Mouse (Mus musculus) limb, embryonic 12.5 days (tissue): ENCODE measurements at regions not wholly inside any gene's neighbourhood (a gene's known extent, or its start where the extent isn't known, plus 50 kb on each side); places are given as distances from the start of the nearest gene placed in this dataset.

Experiments used
- ATAC-seq: fragments of 200-750 bp; cut with Nextera tagmentation; 2 replicates; pipeline ENCODE4 v1.8.0; 2017; ENCODE audit warnings: low read depth, moderate TSS enrichment; ENCODE audit not compliant: insufficient number of reproducible peaks, insufficient read depth, low FRiP score, low TSS enrichment
- H3K27ac ChIP-seq: fragments of 300-500 bp; sonication (generic); 2 replicates; pipeline ENCODE4 v1.5.1; 2016; ENCODE audit warnings: mild to moderate bottlenecking, moderate library complexity
- H3K27me3 ChIP-seq: fragments of 300-500 bp; sonication (generic); 2 replicates; pipeline ENCODE4 v1.6.1; 2016; ENCODE audit warnings: mild to moderate bottlenecking, moderate library complexity
- H3K36me3 ChIP-seq: fragments of 300-500 bp; sonication (generic); 2 replicates; pipeline ENCODE4 v1.6.1; 2016; ENCODE audit warnings: mild to moderate bottlenecking, moderate library complexity
- H3K4me1 ChIP-seq: fragments of 300-500 bp; sonication (generic); replicated peaks from 2 replicates; pipeline ENCODE4 v1.6.1; 2016
- H3K4me2 ChIP-seq: fragments of 300-500 bp; sonication (generic); 2 replicates; pipeline ENCODE4 v1.6.1; 2016; ENCODE audit warnings: mild to moderate bottlenecking, moderate library complexity
- H3K4me3 ChIP-seq: fragments of 300-500 bp; sonication (generic); replicated peaks from 2 replicates; pipeline ENCODE4 v1.5.1; 2016; ENCODE audit warnings: mild to moderate bottlenecking
- H3K9ac ChIP-seq: fragments of 300-500 bp; sonication (generic); replicated peaks from 2 replicates; pipeline ENCODE4 v1.6.1; 2016; ENCODE audit warnings: mild to moderate bottlenecking, moderate library complexity
- H3K9me3 ChIP-seq: fragments of 300-500 bp; sonication (generic); 2 replicates; pipeline ENCODE4 v1.6.1; 2016; ENCODE audit warnings: mild to moderate bottlenecking, moderate library complexity
- WGBS: fragments of 180-500 bp; shearing (Covaris S2); methylation state at CpG from one replicate; pipeline ENCODE4 v1.1.7; 2016; 5-methylcytosine and 5-hydroxymethylcytosine counted together

DNA sequence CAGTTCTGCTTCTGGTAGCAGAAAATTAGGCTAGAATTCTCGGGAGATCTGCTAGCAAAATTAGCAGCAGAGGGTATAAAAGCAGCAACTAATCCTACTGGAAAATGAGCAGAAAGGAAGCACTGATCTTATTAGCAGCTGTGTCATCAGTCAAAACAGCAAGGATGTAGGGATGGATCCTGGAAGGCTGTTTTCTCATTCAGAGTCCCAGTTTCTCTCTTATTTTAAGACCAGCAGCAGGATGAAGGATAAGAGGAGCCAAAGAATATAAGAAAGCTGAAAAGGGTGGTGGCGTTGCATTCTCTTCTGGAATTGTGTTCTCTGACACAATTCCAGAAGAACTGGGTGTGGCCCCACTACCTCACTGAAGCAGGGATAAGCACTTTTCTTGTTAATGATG, 123.0 kb upstream of the Pja2 start:
- Histone ChIP-seq H3K9me3 (0 out of 2 replicates have a peak, but pooled peaks cover 3% of the 10 kb centered on the region), H3K9ac (no peak overlapping the region), H3K4me1 (no peaks in the 10 kb centered on the region), H3K27me3 (no peaks in the 10 kb centered on the region), H3K4me3 (no peak overlapping the region), H3K36me3 (no peaks in the 10 kb centered on the region), H3K27ac (no peak overlapping the region), H3K4me2 (no peak overlapping the region)
- WGBS, result 63% methylated on average over 2 of the region's 2 CpGs
- ATAC-seq, result no peak

- Histone ChIP-seq H3K9ac (no peak overlapping the region), H3K9me3 (no peaks in the 10 kb centered on the region), H3K27me3 (no peaks in the 10 kb centered on the region), H3K4me3 (no peak overlapping the region), H3K4me1 (peaks cover 17% of the 10 kb centered on the region), H3K27ac (no peak overlapping the region), H3K4me2 (no peak overlapping the region), H3K36me3 (no peaks in the 10 kb centered on the region)
- ATAC-seq, result no peak
- WGBS, result 81% methylated on average over 7 of the region's 7 CpGs
These were observed 134.3 kb upstream of the Man2a1 start for GRCm38 (mm10) chr17:64466273-64466672.

DNA sequence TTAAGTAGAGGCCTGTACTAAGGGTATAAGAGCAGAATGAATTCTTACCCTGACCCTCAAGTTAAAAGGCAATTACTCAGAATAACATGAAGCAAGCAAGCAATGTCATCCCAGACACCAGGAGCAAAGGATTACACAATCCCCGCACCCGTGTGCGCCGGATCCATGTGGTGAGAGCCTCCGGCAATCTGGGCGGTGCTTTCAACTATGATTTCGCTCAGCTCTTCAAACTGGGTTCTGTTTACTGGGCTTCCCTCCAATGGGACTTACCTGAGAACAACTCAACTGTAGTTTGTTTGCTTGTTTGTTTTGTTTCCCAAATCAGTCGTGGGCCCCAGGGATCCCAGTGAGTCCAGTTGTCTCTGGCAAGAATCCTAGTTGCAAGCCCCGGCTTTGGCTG, 133.8 kb upstream of the Man2a1 start:
- Histone ChIP-seq H3K4me3 (no peak overlapping the region), H3K9ac (no peak overlapping the region), H3K27me3 (no peaks in the 10 kb centered on the region), H3K9me3 (no peaks in the 10 kb centered on the region), H3K4me1 (peaks cover 17% of the 10 kb centered on the region), H3K4me2 (no peak overlapping the region), H3K36me3 (no peaks in the 10 kb centered on the region), H3K27ac (no peak overlapping the region)
- WGBS, result 80% methylated on average over 9 of the region's 9 CpGs
- no peak for ATAC-seq

- H3K9me3 ChIP-seq, result no peaks in the 10 kb centered on the region
- ATAC-seq, result no peak
- peaks cover 17% of the 10 kb centered on the region for H3K4me1 ChIP-seq
- 68% methylated on average over 10 of the region's 12 CpGs for WGBS
- no peaks in the 10 kb centered on the region for H3K36me3 ChIP-seq
- no peaks in the 10 kb centered on the region for H3K27me3 ChIP-seq
- H3K4me3 ChIP-seq, result no peak overlapping the region
- no peak overlapping the region for H3K4me2 ChIP-seq
- no peak overlapping the region for H3K27ac ChIP-seq
- no peak overlapping the region for H3K9ac ChIP-seq
These were observed 133.2 kb upstream of the Man2a1 start for GRCm38 (mm10) chr17:64467297-64467696.

DNA sequence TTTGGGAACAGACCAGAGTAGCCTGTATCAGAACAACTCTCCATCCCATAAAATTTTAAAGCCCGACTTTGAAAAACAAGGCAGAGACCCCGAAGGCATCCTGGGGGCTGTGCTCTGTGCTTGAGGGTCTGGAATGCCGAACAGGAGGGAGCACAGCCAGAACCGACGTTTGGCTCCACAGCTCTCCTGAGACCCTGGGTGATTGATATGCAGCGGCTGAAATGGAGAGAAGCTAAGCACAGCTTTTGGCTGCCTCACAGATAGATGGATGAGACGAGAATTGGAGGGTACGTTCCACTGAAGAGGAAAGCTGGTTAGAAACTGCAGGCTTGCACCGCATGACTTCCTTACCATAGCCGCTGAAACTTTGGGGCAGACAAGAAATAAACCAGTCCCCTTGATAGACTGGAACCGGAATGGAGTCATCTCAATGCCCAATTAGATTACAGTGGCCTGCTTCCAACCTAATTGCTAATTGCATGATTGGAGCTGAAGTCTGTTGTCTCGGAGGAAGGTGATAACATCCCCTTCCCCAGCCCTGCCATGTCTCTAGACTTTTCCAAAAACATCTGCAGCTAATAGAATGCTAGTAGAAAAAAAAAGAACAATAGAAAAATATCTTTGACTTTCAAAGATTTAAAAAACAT, 130.7 kb upstream of the Man2a1 start:
- WGBS, result 14% methylated on average over 12 of the region's 12 CpGs
- Histone ChIP-seq H3K9ac (no peak overlapping the region), H3K4me1 (peaks cover 17% of the 10 kb centered on the region), H3K4me3 (0 out of 2 replicates have a peak overlapping the region, but pooled peaks have one; percentile 7), H3K36me3 (no peaks in the 10 kb centered on the region), H3K9me3 (no peaks in the 10 kb centered on the region), H3K27ac (peak overlapping the region; percentile 45), H3K27me3 (no peaks in the 10 kb centered on the region), H3K4me2 (peak overlapping the region; percentile 51)
- peak; percentile 30; the same call in 1 of the 2 replicates for ATAC-seq

DNA sequence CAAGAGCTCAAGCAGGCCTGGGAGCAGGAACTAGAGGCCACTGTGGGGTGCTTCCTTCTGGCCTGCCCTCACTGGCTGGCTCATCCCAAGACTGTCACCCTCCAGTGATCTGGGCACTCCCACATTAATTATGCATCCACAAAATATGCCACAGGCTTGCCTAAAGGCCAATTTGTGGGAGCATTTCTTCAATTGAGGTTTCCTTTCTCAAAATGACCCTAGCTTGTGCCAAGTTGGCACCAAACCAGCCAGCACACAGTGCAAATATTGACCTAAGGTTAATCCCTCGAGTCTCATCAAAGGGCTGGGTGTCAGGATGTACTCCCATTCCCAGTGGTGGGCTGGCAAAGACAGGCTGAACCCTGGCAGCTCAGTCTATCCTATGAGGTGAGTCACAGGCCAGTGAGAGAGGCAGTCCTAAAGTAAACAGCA, 119.9 kb upstream of the Man2a1 start:
- H3K9me3 ChIP-seq, result no peaks in the 10 kb centered on the region
- H3K9ac ChIP-seq, result no peak overlapping the region
- no peaks in the 10 kb centered on the region for H3K36me3 ChIP-seq
- H3K4me2 ChIP-seq, result no peak overlapping the region
- H3K27ac ChIP-seq, result no peak overlapping the region
- H3K4me3 ChIP-seq, result no peak overlapping the region
- H3K4me1 ChIP-seq, result no peaks in the 10 kb centered on the region
- no peak for ATAC-seq
- no peaks in the 10 kb centered on the region for H3K27me3 ChIP-seq
- 41% methylated on average over 1 of the region's 1 CpGs for WGBS

- no peaks in the 10 kb centered on the region for H3K9me3 ChIP-seq
- no peak overlapping the region for H3K4me2 ChIP-seq
- no peak overlapping the region for H3K4me3 ChIP-seq
- ATAC-seq, result no peak
- no peaks in the 10 kb centered on the region for H3K4me1 ChIP-seq
- WGBS, result 90% methylated on average over 4 of the region's 4 CpGs
- H3K27me3 ChIP-seq, result no peaks in the 10 kb centered on the region
- no peak overlapping the region for H3K27ac ChIP-seq
- H3K36me3 ChIP-seq, result no peaks in the 10 kb centered on the region
- no peak overlapping the region for H3K9ac ChIP-seq
These were observed 115.7 kb upstream of the Man2a1 start for GRCm38 (mm10) chr17:64484835-64485234.

GRCm38 (mm10) chr17:64489769-64490335, 110.7 kb upstream of the Man2a1 start:
- H3K27me3 ChIP-seq, result no peaks in the 10 kb centered on the region
- 91% methylated on average over 2 of the region's 2 CpGs for WGBS
- no peak for ATAC-seq
- H3K4me2 ChIP-seq, result no peak overlapping the region
- H3K36me3 ChIP-seq, result no peaks in the 10 kb centered on the region
- H3K9me3 ChIP-seq, result no peaks in the 10 kb centered on the region
- no peak overlapping the region for H3K9ac ChIP-seq
- H3K4me1 ChIP-seq, result no peaks in the 10 kb centered on the region
- no peak overlapping the region for H3K27ac ChIP-seq
- H3K4me3 ChIP-seq, result no peak overlapping the region

- Histone ChIP-seq H3K9ac (no peak overlapping the region), H3K4me2 (no peak overlapping the region), H3K36me3 (no peaks in the 10 kb centered on the region), H3K27ac (no peak overlapping the region), H3K4me1 (no peaks in the 10 kb centered on the region), H3K4me3 (no peak overlapping the region), H3K9me3 (no peaks in the 10 kb centered on the region), H3K27me3 (no peaks in the 10 kb centered on the region)
- ATAC-seq, result no peak
- 92% methylated on average over 7 of the region's 7 CpGs for WGBS
These were observed 109.9 kb upstream of the Man2a1 start for GRCm38 (mm10) chr17:64490664-64491063.

GRCm38 (mm10) chr17:64491922-64492353, 108.6 kb upstream of the Man2a1 start:
- no peaks in the 10 kb centered on the region for H3K4me1 ChIP-seq
- H3K27me3 ChIP-seq, result no peaks in the 10 kb centered on the region
- no peak overlapping the region for H3K27ac ChIP-seq
- no peak overlapping the region for H3K4me2 ChIP-seq
- H3K36me3 ChIP-seq, result no peaks in the 10 kb centered on the region
- no peak overlapping the region for H3K4me3 ChIP-seq
- ATAC-seq, result peak; percentile 42; the same call in 1 of the 2 replicates
- no peaks in the 10 kb centered on the region for H3K9me3 ChIP-seq
- no peak overlapping the region for H3K9ac ChIP-seq
- 62% methylated on average over 7 of the region's 10 CpGs for WGBS

- Histone ChIP-seq H3K27me3 (no peaks in the 10 kb centered on the region), H3K9me3 (no peaks in the 10 kb centered on the region), H3K4me2 (no peak overlapping the region), H3K27ac (no peak overlapping the region), H3K4me1 (no peaks in the 10 kb centered on the region), H3K36me3 (no peaks in the 10 kb centered on the region), H3K9ac (no peak overlapping the region), H3K4me3 (no peak overlapping the region)
- 52% methylated on average over 7 of the region's 9 CpGs for WGBS
- ATAC-seq, result no peak
These were observed 107.8 kb upstream of the Man2a1 start for GRCm38 (mm10) chr17:64492614-64493269.
